Mouse (Mus musculus): ENCODE results near the gene Gphb5. TPM values are rescaled to one million over a fixed set of nuclear protein-coding genes. Genes with fewer than 3 reads are reported as not detected.

Gene Gphb5
- total and polyA plus RNA-seq, 3 experiments = not detected

- H3K4me1 ChIP-seq (ENCODE audit: insufficient read depth, low read depth, low read length) = no peaks in the 10 kb centered on the region
- no peak overlapping the region for H3K4me3 ChIP-seq (ENCODE audit: low read depth, low read length)
- TF ChIP-seq GATA2 (IDR thresholded peaks at IDR 0.05; ENCODE audit: borderline replicate concordance, low read depth, low read length) = no peak
- TF ChIP-seq GATA1 (IDR thresholded peaks at IDR 0.05; ENCODE audit: borderline replicate concordance, low read length) = no peak
- no peak for TF ChIP-seq POLR2AphosphoS5 (IDR thresholded peaks at IDR 0.05; ENCODE audit: insufficient replicate concordance, low read depth, low read length)
- TF ChIP-seq TAL1 (conservative IDR thresholded peaks at IDR 0.05; ENCODE audit: low read depth, low read length) = no peak
- no peak for TF ChIP-seq CTCF (IDR thresholded peaks at IDR 0.05; ENCODE audit: low read depth, low read length)
- DNase-seq (ENCODE audit: low spot score) (no peak), ATAC-seq (ENCODE audit: extremely low read depth, insufficient number of reproducible peaks, low FRiP score, poor library complexity, severe bottlenecking) (no peak)
- no peaks in the 10 kb centered on the region for H3K36me3 ChIP-seq (replicated peaks)
- no peaks in the 10 kb centered on the region for H3K9me3 ChIP-seq (replicated peaks)
- H3K27me3 ChIP-seq (ENCODE audit: insufficient read depth, low read length) = peaks cover 7% of the 10 kb centered on the region; the same call in 1 of the 2 replicates
These were observed 54.1 kb downstream of the Gphb5 start for GRCm38 (mm10) chr12:75362456-75362855.

Other genes starting within 250 kb of the Gphb5 start
- not detected in 2 replicates for gene Kcnh5, start 239.4 kb downstream of the Gphb5 start, total RNA-seq (2014; fragmentation: Nextera tagmentation)
- 0.06 TPM in 1 of 2 replicates, not detected in the other for gene Kcnh5, start 239.4 kb downstream of the Gphb5 start, total RNA-seq (2017)
- not detected in 2 replicates for gene Kcnh5, start 239.4 kb downstream of the Gphb5 start, polyA plus RNA-seq (2012)
- not detected in 2 replicates for gene Rhoj, start 108.5 kb downstream of the Gphb5 start, total RNA-seq (2014; fragmentation: Nextera tagmentation)
- gene Rhoj, start 108.5 kb downstream of the Gphb5 start, total RNA-seq (2017) = 0.17 and 0.22 TPM in 2 replicates
- gene Rhoj, start 108.5 kb downstream of the Gphb5 start, polyA plus RNA-seq (2012) = not detected in 2 replicates
- 69.2 and 111 TPM in 2 replicates for gene Ppp2r5e, start 179.5 kb upstream of the Gphb5 start, total RNA-seq (2014; fragmentation: Nextera tagmentation)
- gene Ppp2r5e, start 179.5 kb upstream of the Gphb5 start, total RNA-seq (2017) = 19.3 and 20.4 TPM in 2 replicates
- gene Ppp2r5e, start 179.5 kb upstream of the Gphb5 start, polyA plus RNA-seq (2012) = 74.6 and 107 TPM in 2 replicates

All from G1E (cell line).